ENCODE assay signal across 9 mouse cellular contexts in the genomic region with DNA sequence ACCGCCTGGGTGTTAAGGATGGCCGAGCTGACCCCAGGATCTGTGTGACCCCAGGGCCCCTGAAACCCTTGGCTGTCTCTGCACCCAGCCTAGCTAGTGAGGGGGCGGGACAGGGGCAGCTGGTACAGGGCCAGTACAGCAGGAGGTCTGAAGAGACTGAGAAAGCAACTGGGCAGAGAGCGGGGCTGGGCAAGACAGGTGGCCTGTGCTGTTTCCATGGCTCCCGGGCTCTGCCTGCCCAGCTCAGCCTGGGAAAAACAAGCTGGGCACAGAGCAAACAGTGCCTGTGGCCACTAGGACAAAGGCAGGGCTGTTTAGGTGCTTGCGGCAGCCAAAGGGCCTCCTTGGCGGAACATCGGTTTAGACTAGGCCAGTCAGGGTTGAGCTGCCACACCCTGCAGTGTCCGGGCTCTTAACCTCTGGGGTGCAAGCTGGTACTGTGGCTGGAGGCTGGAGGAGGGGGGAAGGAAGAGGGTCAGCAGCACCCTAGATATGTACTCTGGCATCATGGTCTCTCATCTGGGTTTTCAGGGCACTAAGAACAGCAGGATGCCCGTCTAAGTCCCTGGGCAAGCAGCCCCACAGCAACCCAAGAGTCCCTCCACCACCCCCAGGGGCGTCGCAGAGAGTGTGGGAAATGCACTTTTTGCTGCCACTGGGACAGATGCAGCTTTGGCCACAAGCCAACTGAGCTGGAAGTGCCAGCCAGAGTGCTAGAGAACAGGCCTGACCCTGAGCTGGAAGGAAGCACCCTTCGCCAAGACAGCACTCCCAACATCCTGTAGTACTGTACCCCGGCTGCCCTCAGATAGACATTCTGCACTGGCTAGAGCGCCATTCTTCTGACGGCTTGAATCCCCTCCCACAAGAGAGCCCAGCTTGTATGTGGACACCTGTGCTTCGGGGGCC. TPM values are rescaled to one million over a fixed set of nuclear protein-coding genes. Genes with fewer than 3 reads are reported as not detected.
A peak's percentile ranks its signal among the peaks of the same experiment; 100 is the strongest.
DNase-seq lines count a peak whose midpoint lies in the region; ATAC-seq and TF ChIP-seq lines count a peak whose summit lies in the region.
"Had no signal": no experiment of that assay in that cellular context is flagged by ENCODE, and none has a peak within 500 bp of the region (broad histone marks: within the 10 kb centered on the region; RNA-seq: fewer than 3 reads in every experiment).

No protein-coding gene starts in this region.

- no peak for TF ChIP-seq CTCF in E14TG2a.4 (conservative IDR thresholded peaks at IDR 0.05; ENCODE audit: low read length)
- TF ChIP-seq CTCF in forebrain, postnatal 0 days (IDR thresholded peaks at IDR 0.05; ENCODE audit: low read depth), result peak; percentile 28

- H3K4me2 ChIP-seq in embryonic facial prominence, embryonic 13.5 days, result no peak overlapping the region
- no peak overlapping the region for H3K4me2 ChIP-seq in forebrain, postnatal 0 days (ENCODE audit: low read depth)
- no peak overlapping the region for H3K4me2 ChIP-seq in lung, embryonic 16.5 days (ENCODE audit: low read depth, low read length)
- no peak overlapping the region for H3K4me2 ChIP-seq in stomach, embryonic 15.5 days

- no peak for ATAC-seq in embryonic facial prominence, embryonic 13.5 days (ENCODE audit: insufficient number of reproducible peaks, insufficient read depth, low FRiP score, low TSS enrichment, low read depth)
- peak; percentile 91 for ATAC-seq in forebrain, postnatal 0 days
- peak; percentile 41 for ATAC-seq in lung, embryonic 16.5 days (ENCODE audit: low read depth)
- ATAC-seq in stomach, embryonic 15.5 days (ENCODE audit: insufficient read depth, low FRiP score, low read depth), result peak; percentile 60; the same call in 1 of the 2 replicates

- no peak overlapping the region for H3K27ac ChIP-seq in embryonic facial prominence, embryonic 13.5 days
- H3K27ac ChIP-seq in embryonic facial prominence, embryonic 10.5 days (replicated peaks), result no peak overlapping the region
- peak overlapping the region; percentile 69 for H3K27ac ChIP-seq in forebrain, postnatal 0 days (ENCODE audit: low read depth, low read length)
- peak overlapping the region; percentile 81 for H3K27ac ChIP-seq in lung, embryonic 16.5 days (ENCODE audit: low read length)
- H3K27ac ChIP-seq in stomach, embryonic 15.5 days, result peak overlapping the region; percentile 78

- H3K4me1 ChIP-seq in embryonic facial prominence, embryonic 13.5 days, result peaks cover 30% of the 10 kb centered on the region
- H3K4me1 ChIP-seq in embryonic facial prominence, embryonic 10.5 days, result peaks cover 10% of the 10 kb centered on the region
- H3K4me1 ChIP-seq in E14TG2a.4 (replicated peaks; ENCODE audit: low read depth, low read length), result peaks cover 44% of the 10 kb centered on the region
- no peaks in the 10 kb centered on the region for H3K4me1 ChIP-seq in forebrain, postnatal 0 days (ENCODE audit: insufficient read depth)
- H3K4me1 ChIP-seq in lung, embryonic 16.5 days (replicated peaks; ENCODE audit: control insufficient read depth, insufficient read depth, low read length), result peaks cover 31% of the 10 kb centered on the region
- peaks cover 29% of the 10 kb centered on the region for H3K4me1 ChIP-seq in stomach, embryonic 15.5 days

- no peak overlapping the region for H3K4me3 ChIP-seq in embryonic facial prominence, embryonic 13.5 days
- H3K4me3 ChIP-seq in embryonic facial prominence, embryonic 10.5 days, result no peak overlapping the region
- H3K4me3 ChIP-seq in E14TG2a.4 (replicated peaks; ENCODE audit: low read length), result 0 out of 2 replicates have a peak overlapping the region, but pooled peaks have one; percentile 10
- H3K4me3 ChIP-seq in forebrain, postnatal 0 days (ENCODE audit: low read depth, low read length), result no peak overlapping the region
- no peak overlapping the region for H3K4me3 ChIP-seq in lung, embryonic 16.5 days (ENCODE audit: low read length)
- no peak overlapping the region for H3K4me3 ChIP-seq in stomach, embryonic 15.5 days (replicated peaks)

- H3K27me3 ChIP-seq in embryonic facial prominence, embryonic 13.5 days, result peaks cover 36% of the 10 kb centered on the region
- H3K27me3 ChIP-seq in embryonic facial prominence, embryonic 10.5 days (replicated peaks; ENCODE audit: low read depth, poor library complexity, severe bottlenecking), result peaks cover 86% of the 10 kb centered on the region
- peaks cover 48% of the 10 kb centered on the region for H3K27me3 ChIP-seq in E14TG2a.4 (ENCODE audit: insufficient read depth, low read length)
- H3K27me3 ChIP-seq in forebrain, postnatal 0 days (ENCODE audit: insufficient read depth, low read length), result no peaks in the 10 kb centered on the region
- H3K27me3 ChIP-seq in lung, embryonic 16.5 days (ENCODE audit: control insufficient read depth, insufficient read depth, low read depth, low read length), result no peaks in the 10 kb centered on the region
- H3K27me3 ChIP-seq in stomach, embryonic 15.5 days (replicated peaks), result no peaks in the 10 kb centered on the region

- DNase-seq in embryonic facial prominence, embryonic 10.5 days (ENCODE audit: low spot score), result no peak
- DNase-seq in forebrain, postnatal 0 days, result peak; percentile 74
- peak; percentile 83 for DNase-seq in kidney, postnatal 10 days
- no peak for DNase-seq in spleen, postnatal 4 days (ENCODE audit: low spot score in 2 of 2)

- H3K9ac ChIP-seq in embryonic facial prominence, embryonic 13.5 days, result 0 out of 2 replicates have a peak overlapping the region, but pooled peaks have one; percentile 36
- no peak overlapping the region for H3K9ac ChIP-seq in forebrain, postnatal 0 days
- H3K9ac ChIP-seq in lung, embryonic 16.5 days (ENCODE audit: low read length), result peak overlapping the region; percentile 27; the same call in 1 of the 2 replicates
- H3K9ac ChIP-seq in stomach, embryonic 15.5 days, result no peak overlapping the region

- peaks cover 5% of the 10 kb centered on the region for H3K9me3 ChIP-seq in embryonic facial prominence, embryonic 13.5 days
- H3K9me3 ChIP-seq in embryonic facial prominence, embryonic 10.5 days, result peaks cover 3% of the 10 kb centered on the region; the same call in 1 of the 2 replicates
- peaks cover 4% of the 10 kb centered on the region for H3K9me3 ChIP-seq in E14TG2a.4 (ENCODE audit: low read length)
- H3K9me3 ChIP-seq in forebrain, postnatal 0 days (ENCODE audit: low read length), result no peaks in the 10 kb centered on the region
- no peaks in the 10 kb centered on the region for H3K9me3 ChIP-seq in lung, embryonic 16.5 days (ENCODE audit: control insufficient read depth, low read length)
- no peaks in the 10 kb centered on the region for H3K9me3 ChIP-seq in stomach, embryonic 15.5 days

- no peaks in the 10 kb centered on the region for H3K36me3 ChIP-seq in embryonic facial prominence, embryonic 13.5 days
- no peaks in the 10 kb centered on the region for H3K36me3 ChIP-seq in embryonic facial prominence, embryonic 10.5 days (replicated peaks)
- no peaks in the 10 kb centered on the region for H3K36me3 ChIP-seq in E14TG2a.4 (ENCODE audit: insufficient read depth, low read length)
- no peaks in the 10 kb centered on the region for H3K36me3 ChIP-seq in forebrain, postnatal 0 days (ENCODE audit: insufficient read depth)
- H3K36me3 ChIP-seq in lung, embryonic 16.5 days (ENCODE audit: control insufficient read depth, insufficient read depth, low read length), result no peaks in the 10 kb centered on the region
- no peaks in the 10 kb centered on the region for H3K36me3 ChIP-seq in stomach, embryonic 15.5 days

- WGBS in embryonic facial prominence, embryonic 13.5 days, result 76% methylated on average over 17 of the region's 17 CpGs
- WGBS in embryonic facial prominence, embryonic 10.5 days, result 84% methylated on average over 17 of the region's 17 CpGs
- 43% methylated on average over 17 of the region's 17 CpGs for WGBS in forebrain, postnatal 0 days
- 50% methylated on average over 17 of the region's 17 CpGs for WGBS in lung, embryonic 16.5 days
- 72% methylated on average over 17 of the region's 17 CpGs for WGBS in stomach, embryonic 15.5 days

RNA-seq across cellular contexts. Expression of a gene that starts 31.3 kb away (rescaled TPM):
- 35.0 and 44.9 TPM in 2 replicates for polyA plus RNA-seq in embryonic facial prominence, embryonic 13.5 days (2015; fragmentation: Nextera tagmentation; extraction: Ambion mirVana)
- polyA plus RNA-seq in embryonic facial prominence, embryonic 10.5 days (2016; fragmentation: Nextera tagmentation; extraction: Ambion mirVana), result 22.0 and 29.5 TPM in 2 replicates
- total RNA-seq in forebrain, postnatal 0 days (2014; rRNA removed), result 59.3 and 67.3 TPM in 2 replicates
- polyA plus RNA-seq in forebrain, postnatal 0 days (2015; fragmentation: Nextera tagmentation; extraction: Ambion mirVana), result 54.0 and 68.4 TPM in 2 replicates
- polyA plus RNA-seq in lung, embryonic 16.5 days (2015; fragmentation: Nextera tagmentation; extraction: Ambion mirVana), result 40.2 and 44.8 TPM in 2 replicates
- 3.7 and 3.8 TPM in 2 replicates for polyA plus RNA-seq in stomach, embryonic 15.5 days (2015; fragmentation: Nextera tagmentation; extraction: Ambion mirVana)
- total RNA-seq: CH12.LX had no signal

Comparison
In these comparisons a context has a peak if more than half of its experiments do, and no peak if none do; other contexts are left out.
1. H3K27ac ChIP-seq: peak in forebrain, postnatal 0 days (single experiment), lung, embryonic 16.5 days (single experiment) and stomach, embryonic 15.5 days (single experiment); none in embryonic facial prominence, embryonic 13.5 days (single experiment) and embryonic facial prominence, embryonic 10.5 days (single experiment).
2. H3K9ac ChIP-seq: peak in embryonic facial prominence, embryonic 13.5 days (single experiment) and lung, embryonic 16.5 days (single experiment); none in forebrain, postnatal 0 days (single experiment) and stomach, embryonic 15.5 days (single experiment).
3. DNase-seq: peak in forebrain, postnatal 0 days (single experiment) and kidney, postnatal 10 days (single experiment); none in embryonic facial prominence, embryonic 10.5 days (single experiment) and spleen, postnatal 4 days (0 of 2).